Mouse (Mus musculus) liver, embryonic 15.5 days (tissue): ENCODE measurements around the gene Itgb3. TPM values are rescaled to one million over a fixed set of nuclear protein-coding genes. Genes with fewer than 3 reads are reported as not detected.

Experiments used
- polyA plus RNA-seq: library from polyadenylated mRNA; unstranded; fragments of >200 nt; fragmentation: Nextera tagmentation; extraction: Ambion mirVana; gene quantifications from 2 replicates; pipeline ENCODE4 v1.2.1, GENCODE M21; 2015

The Itgb3 gene
- polyA plus RNA-seq, 1 experiment from 2014 or later, result 12.4 TPM

Other genes starting within 250 kb of the Itgb3 start
- 4.7 and 5.2 TPM in 2 replicates for gene Kansl1, start 139.1 kb upstream of the Itgb3 start, polyA plus RNA-seq
- gene Cdc27, start 57.4 kb upstream of the Itgb3 start, polyA plus RNA-seq, result 19.4 and 20.2 TPM in 2 replicates
- gene Myl4, start 57.3 kb upstream of the Itgb3 start, polyA plus RNA-seq, result 8.2 and 14.6 TPM in 2 replicates
- 0.05 TPM in 2 replicates for gene Gm11639, start 77.7 kb downstream of the Itgb3 start, polyA plus RNA-seq